ENCODE assay signal across 15 mouse cellular contexts in the genomic region with DNA sequence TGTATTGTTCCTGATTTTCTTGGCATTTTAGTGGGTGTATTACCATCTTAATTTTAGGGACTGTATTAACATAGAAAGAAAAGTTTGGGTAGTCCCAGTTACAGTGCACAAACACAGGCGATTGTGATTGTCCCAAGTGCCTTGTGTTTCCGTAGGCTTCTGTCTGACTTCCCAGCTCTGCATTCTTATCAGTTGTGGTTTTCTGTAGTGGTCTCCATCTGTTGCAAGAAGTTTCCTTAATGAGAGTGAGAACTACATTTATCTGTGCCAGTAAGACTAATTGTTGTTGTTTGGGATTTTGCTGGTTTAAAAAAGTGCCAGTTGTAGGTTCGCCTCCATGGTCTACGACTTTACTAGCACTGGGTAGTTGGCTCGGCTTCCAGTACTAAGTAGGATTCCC.
DNase-seq lines count a peak whose midpoint lies in the region; ATAC-seq and TF ChIP-seq lines count a peak whose summit lies in the region.
"Had no signal": no experiment of that assay in that cellular context is flagged by ENCODE, and none has a peak within 500 bp of the region (broad histone marks: within the 10 kb centered on the region; RNA-seq: fewer than 3 reads in every experiment).

No protein-coding gene starts in this region.

- intact Hi-C loops in left cerebral cortex, postnatal 10 days (cut with DNase I), result no loop called here

- 96% methylated on average over 5 of the region's 5 CpGs for WGBS in midbrain, postnatal 0 days

- TF ChIP-seq CTCF in midbrain, postnatal 0 days (IDR thresholded peaks at IDR 0.05), result no peak

- peak; percentile 27 to 36; a peak in 1 of 4 replicates for ATAC-seq in hematopoietic stem cell, adult 5-6 weeks (replicated peaks in 1 of 2; ENCODE audit: insufficient read depth in 1 of 2, low FRiP score in 2 of 2, low TSS enrichment in 1 of 2, low read depth in 1 of 2, poor library complexity in 2 of 2, severe bottlenecking in 2 of 2)
- ATAC-seq in megakaryocyte-erythroid progenitor cell, adult 5-6 weeks (replicated peaks; ENCODE audit: low FRiP score, low TSS enrichment, poor library complexity, severe bottlenecking), result peak; percentile 81
- ATAC-seq in midbrain, postnatal 0 days (ENCODE audit: low FRiP score), result no peak
- ATAC-seq: forebrain, embryonic 13.5 days; forebrain, embryonic 15.5 days; forebrain, postnatal 0 days had no signal

- H3K4me3 ChIP-seq in midbrain, postnatal 0 days (ENCODE audit: low read depth, low read length), result no peak overlapping the region
- H3K4me3 ChIP-seq: embryonic facial prominence, embryonic 10.5 days; embryonic facial prominence, embryonic 12.5 days; forebrain, embryonic 13.5 days; forebrain, embryonic 15.5 days had no signal

- no peaks in the 10 kb centered on the region for H3K4me1 ChIP-seq in midbrain, postnatal 0 days (ENCODE audit: insufficient read depth, low read length)
- H3K4me1 ChIP-seq: embryonic facial prominence, embryonic 10.5 days; embryonic facial prominence, embryonic 12.5 days had no signal

- no peak overlapping the region for H3K4me2 ChIP-seq in midbrain, postnatal 0 days (ENCODE audit: low read depth, low read length, poor library complexity, severe bottlenecking)
- H3K4me2 ChIP-seq: embryonic facial prominence, embryonic 12.5 days; forebrain, embryonic 13.5 days; forebrain, embryonic 15.5 days had no signal

- no peaks in the 10 kb centered on the region for H3K9me3 ChIP-seq in midbrain, postnatal 0 days (ENCODE audit: low read length)
- H3K9me3 ChIP-seq: embryonic facial prominence, embryonic 10.5 days; embryonic facial prominence, embryonic 12.5 days; forebrain, embryonic 13.5 days; forebrain, embryonic 15.5 days had no signal

- no peak overlapping the region for H3K9ac ChIP-seq in midbrain, postnatal 0 days (replicated peaks; ENCODE audit: low read length, poor library complexity, severe bottlenecking)
- H3K9ac ChIP-seq: embryonic facial prominence, embryonic 12.5 days; forebrain, embryonic 13.5 days; forebrain, embryonic 15.5 days; forebrain, postnatal 0 days had no signal

- no peak overlapping the region for H3K27ac ChIP-seq in midbrain, postnatal 0 days (ENCODE audit: low read depth, low read length)
- H3K27ac ChIP-seq: embryonic facial prominence, embryonic 10.5 days; embryonic facial prominence, embryonic 12.5 days; forebrain, embryonic 13.5 days; forebrain, embryonic 15.5 days had no signal

- peaks cover 16% of the 10 kb centered on the region; the same call in 1 of the 2 replicates for H3K36me3 ChIP-seq in midbrain, postnatal 0 days (ENCODE audit: insufficient read depth, low read length)

- peak; percentile 58 for DNase-seq in 416B (ENCODE audit: low read depth)
- DNase-seq in MEL-GATA-1-ER (ENCODE audit: extremely low read depth, low read depth), result peak; percentile 54
- DNase-seq in left cerebral cortex, postnatal 10 days (ENCODE audit: extremely low spot score in 1 of 2, low spot score in 2 of 2), result no peak
- DNase-seq in midbrain, postnatal 0 days (ENCODE audit: low spot score), result no peak
- no peak for DNase-seq in adrenal gland, adult (ENCODE audit: inconsistent age in 2 of 2, low spot score in 1 of 2)
- DNase-seq: adrenal gland, adult 8-10 months; adrenal gland, postnatal 14 days; adrenal gland, postnatal 36 days; forebrain, postnatal 0 days had no signal

- no peaks in the 10 kb centered on the region for H3K27me3 ChIP-seq in midbrain, postnatal 0 days (ENCODE audit: insufficient read depth, low read length)
- H3K27me3 ChIP-seq: embryonic facial prominence, embryonic 12.5 days; forebrain, embryonic 13.5 days; forebrain, embryonic 15.5 days had no signal

Comparison
In these comparisons a context has a peak if more than half of its experiments do, and no peak if none do; other contexts are left out.
1. DNase-seq: peak in 416B (single experiment) and MEL-GATA-1-ER (single experiment); none in left cerebral cortex, postnatal 10 days (0 of 2), midbrain, postnatal 0 days (single experiment) and adrenal gland, adult (0 of 2).